Mouse (Mus musculus) kidney, adult 2 months (tissue): ENCODE data around the gene Rsrp1.

ENCODE experiments used
- CTCF ChIP-seq: fragments of 200-500 bp; conservative IDR thresholded peaks from 2 replicates; pipeline ENCODE4 v1.5.1; 2011; ENCODE audit warnings: low read depth, mild to moderate bottlenecking, control low read depth, low read length, moderate library complexity, mixed read lengths; ENCODE audit not compliant: insufficient read depth, insufficient read length
- POLR2A ChIP-seq: fragments of 200-500 bp; IDR thresholded peaks from one replicate; pipeline ENCODE4 v1.6.1; 2011; ENCODE audit warnings: low read depth, low read length, control low read depth

DNA sequence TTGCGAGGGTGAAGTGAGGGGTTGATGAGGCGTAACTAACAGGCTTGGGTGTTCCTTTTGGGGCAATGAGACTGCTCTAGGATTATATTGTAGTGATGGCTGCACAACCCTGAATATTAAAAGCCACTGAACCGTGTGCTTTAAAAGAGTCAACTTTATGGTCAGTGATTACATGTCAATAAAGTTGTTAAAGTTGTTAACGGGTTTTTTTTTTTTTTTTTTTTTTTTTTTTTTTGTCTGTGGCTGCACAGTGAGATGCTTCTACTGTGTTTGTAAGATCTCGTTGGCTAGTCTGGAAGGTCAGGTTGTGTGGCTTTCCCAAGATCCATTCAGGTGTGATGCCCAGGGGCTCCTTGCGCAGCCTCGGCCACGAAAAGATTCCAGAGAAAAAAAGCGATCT, 16.5 kb downstream of the Rsrp1 start:
- TF ChIP-seq POLR2A (no peak), CTCF (no peak)
